Comparison of ENCODE assay signal across 14 mouse cellular contexts in genomic region chr1:90909161-90909560, GRCm38 (mm10). TPM values are rescaled to one million over a fixed set of nuclear protein-coding genes. Genes with fewer than 3 reads are reported as not detected.
A peak's percentile ranks its signal among the peaks of the same experiment; 100 is the strongest.
DNase-seq lines count a peak whose midpoint lies in the region; ATAC-seq and TF ChIP-seq lines count a peak whose summit lies in the region.
"Had no signal": no experiment of that assay in that cellular context is flagged by ENCODE, and none has a peak within 500 bp of the region (broad histone marks: within the 10 kb centered on the region; RNA-seq: fewer than 3 reads in every experiment).

No protein-coding gene starts in this region.

- H3K9me3 ChIP-seq in heart, embryonic 12.5 days (replicated peaks), result no peaks in the 10 kb centered on the region
- H3K9me3 ChIP-seq: midbrain, embryonic 12.5 days had no signal

- peak; percentile 46; the same call in 1 of the 2 replicates for ATAC-seq in heart, embryonic 12.5 days (ENCODE audit: insufficient number of reproducible peaks, low FRiP score)
- ATAC-seq in megakaryocyte, adult 5-6 weeks (ENCODE audit: poor library complexity, severe bottlenecking), result no peak

- no peak for TF ChIP-seq CTCF in kidney, adult 2 months (conservative IDR thresholded peaks at IDR 0.05; ENCODE audit: insufficient read depth, insufficient read length, low read depth, low read length)
- TF ChIP-seq CTCF in brain, embryonic 14.5 days (IDR thresholded peaks at IDR 0.05; ENCODE audit: borderline replicate concordance, extremely low read depth, insufficient read depth, insufficient read length), result no peak

- no peak for TF ChIP-seq POLR2A in kidney, adult 2 months (IDR thresholded peaks at IDR 0.05; ENCODE audit: low read depth, low read length)
- no peak for TF ChIP-seq POLR2A in brain, embryonic 14.5 days (IDR thresholded peaks at IDR 0.05; ENCODE audit: borderline replicate concordance, extremely low read depth, insufficient read depth, insufficient read length, poor library complexity, severe bottlenecking)

- DNase-seq in kidney, adult 2 months, result peak; percentile 40
- no peak for DNase-seq in kidney, adult 9 months
- DNase-seq in brain, embryonic 14.5 days (ENCODE audit: low read depth), result peak; percentile 55
- DNase-seq in kidney, postnatal 25 days, result peak; percentile 62 to 66
- no peak for DNase-seq in thymus, postnatal 14 days
- no peak for DNase-seq in frontal cortex, postnatal 10 days (ENCODE audit: low spot score in 2 of 2)
- DNase-seq: embryo, embryonic 11 days had no signal

- no peak overlapping the region for H3K4me3 ChIP-seq in kidney, adult 2 months (ENCODE audit: insufficient read depth, low read depth, low read length)
- no peak overlapping the region for H3K4me3 ChIP-seq in heart, embryonic 12.5 days
- H3K4me3 ChIP-seq: midbrain, embryonic 12.5 days had no signal

- peaks cover 8% of the 10 kb centered on the region for H3K4me1 ChIP-seq in kidney, adult 2 months (ENCODE audit: control insufficient read depth, insufficient read depth, low read length)
- H3K4me1 ChIP-seq in heart, embryonic 12.5 days (replicated peaks), result peaks cover 13% of the 10 kb centered on the region
- H3K4me1 ChIP-seq: midbrain, embryonic 12.5 days had no signal

- no peak overlapping the region for H3K9ac ChIP-seq in heart, embryonic 12.5 days
- H3K9ac ChIP-seq: midbrain, embryonic 12.5 days had no signal

- H3K27ac ChIP-seq in kidney, adult 2 months (ENCODE audit: insufficient read depth, low read depth, low read length), result no peak overlapping the region
- H3K27ac ChIP-seq in heart, embryonic 12.5 days (ENCODE audit: poor library complexity, severe bottlenecking), result no peak overlapping the region
- H3K27ac ChIP-seq: midbrain, embryonic 12.5 days had no signal

- H3K4me2 ChIP-seq in heart, embryonic 12.5 days, result 0 out of 2 replicates have a peak overlapping the region, but pooled peaks have one; percentile 38
- H3K4me2 ChIP-seq: midbrain, embryonic 12.5 days had no signal

- H3K36me3 ChIP-seq in kidney, adult 2 months (ENCODE audit: control insufficient read depth, insufficient read depth, low read length), result no peaks in the 10 kb centered on the region
- no peaks in the 10 kb centered on the region for H3K36me3 ChIP-seq in heart, embryonic 12.5 days
- H3K36me3 ChIP-seq: midbrain, embryonic 12.5 days had no signal

- H3K27me3 ChIP-seq in kidney, adult 2 months (replicated peaks; ENCODE audit: control insufficient read depth, insufficient read depth, low read length), result no peaks in the 10 kb centered on the region
- peaks cover 18% of the 10 kb centered on the region for H3K27me3 ChIP-seq in heart, embryonic 12.5 days (replicated peaks)

RNA-seq across cellular contexts. Expression of gene Mlph, which starts 5.7 kb away (rescaled TPM):
- 4.6 and 5.7 TPM in 2 replicates for polyA plus RNA-seq in kidney, adult 2 months (2012; rRNA removed)
- 0.20 and 0.31 TPM in 2 replicates for polyA plus RNA-seq in brain, embryonic 14.5 days (2012; rRNA removed)
- 0.31 and 0.35 TPM in 2 replicates for polyA plus RNA-seq in heart, embryonic 12.5 days (2016; fragmentation: Nextera tagmentation; extraction: Ambion mirVana)
- total RNA-seq in megakaryocyte, adult 5-6 weeks (2015), result not detected in 2 replicates
- total RNA-seq in megakaryocyte, adult 5-6 weeks (2017), result not detected in 2 replicates

RNA-seq across cellular contexts. Expression of gene Prlh, which starts 43.7 kb away (rescaled TPM):
- not detected in 2 replicates for polyA plus RNA-seq in kidney, adult 2 months (2012; rRNA removed)
- polyA plus RNA-seq in brain, embryonic 14.5 days (2012; rRNA removed), result not detected in 2 replicates
- not detected in 2 replicates for polyA plus RNA-seq in heart, embryonic 12.5 days (2016; fragmentation: Nextera tagmentation; extraction: Ambion mirVana)
- total RNA-seq in megakaryocyte, adult 5-6 weeks (2015), result not detected in 2 replicates
- total RNA-seq in megakaryocyte, adult 5-6 weeks (2017), result not detected in 2 replicates
- total RNA-seq: ES-E14; gastrocnemius, postnatal 36 days; left cerebral cortex, postnatal 10 days had no signal
- polyA plus RNA-seq: midbrain, embryonic 12.5 days; urinary bladder, adult 2 months had no signal

Comparison
In these comparisons a context has a peak if more than half of its experiments do, and no peak if none do; other contexts are left out.
1. DNase-seq: peak in kidney, adult 2 months (single experiment), brain, embryonic 14.5 days (single experiment) and kidney, postnatal 25 days (2 of 2); none in kidney, adult 9 months (single experiment), thymus, postnatal 14 days (single experiment) and frontal cortex, postnatal 10 days (0 of 2).